Mouse (Mus musculus): ENCODE results near the gene Sox5. TPM values are rescaled to one million over a fixed set of nuclear protein-coding genes. Genes with fewer than 3 reads are reported as not detected.

Gene Sox5
- polyA plus RNA-seq, 1 experiment from 2014 or later, result 34.6 TPM

- Histone ChIP-seq H3K4me3 (ENCODE audit: low read depth, low read length) (no peak overlapping the region), H3K36me3 (ENCODE audit: control insufficient read depth, insufficient read depth, low read length) (no peaks in the 10 kb centered on the region), H3K9me3 (ENCODE audit: control insufficient read depth, low read length) (no peaks in the 10 kb centered on the region), H3K27ac (ENCODE audit: low read depth, low read length) (no peak overlapping the region), H3K9ac (replicated peaks; ENCODE audit: low read depth, low read length) (no peak overlapping the region), H3K4me2 (ENCODE audit: low read depth, low read length) (no peak overlapping the region), H3K4me1 (ENCODE audit: control insufficient read depth, insufficient read depth, low read length) (no peaks in the 10 kb centered on the region), H3K27me3 (ENCODE audit: control insufficient read depth, insufficient read depth, low read length) (no peaks in the 10 kb centered on the region)
- no peak for ATAC-seq (ENCODE audit: low read depth)
- 92% methylated on average over 12 of the region's 12 CpGs for WGBS
These were observed 949.1 kb downstream of the Sox5 start for GRCm38 (mm10) chr6:143832483-143833181.

- Histone ChIP-seq H3K4me1 (ENCODE audit: control insufficient read depth, insufficient read depth, low read length) (no peaks in the 10 kb centered on the region), H3K4me2 (ENCODE audit: low read depth, low read length) (no peak overlapping the region), H3K9ac (replicated peaks; ENCODE audit: low read depth, low read length) (no peak overlapping the region), H3K27me3 (ENCODE audit: control insufficient read depth, insufficient read depth, low read length) (no peaks in the 10 kb centered on the region), H3K4me3 (ENCODE audit: low read depth, low read length) (no peak overlapping the region), H3K36me3 (ENCODE audit: control insufficient read depth, insufficient read depth, low read length) (no peaks in the 10 kb centered on the region), H3K27ac (ENCODE audit: low read depth, low read length) (no peak overlapping the region), H3K9me3 (ENCODE audit: control insufficient read depth, low read length) (no peaks in the 10 kb centered on the region)
- WGBS, result 76% methylated on average over 4 of the region's 4 CpGs
- no peak for ATAC-seq (ENCODE audit: low read depth)
These were observed 950.5 kb downstream of the Sox5 start for GRCm38 (mm10) chr6:143831246-143831645.

- ATAC-seq (ENCODE audit: low read depth), result no peak
- no peaks in the 10 kb centered on the region for H3K27me3 ChIP-seq (ENCODE audit: control insufficient read depth, insufficient read depth, low read length)
- no peaks in the 10 kb centered on the region for H3K9me3 ChIP-seq (ENCODE audit: control insufficient read depth, low read length)
- H3K27ac ChIP-seq (ENCODE audit: low read depth, low read length), result no peak overlapping the region
- no peak overlapping the region for H3K4me2 ChIP-seq (ENCODE audit: low read depth, low read length)
- WGBS, result 80% methylated on average over 2 of the region's 2 CpGs
- H3K36me3 ChIP-seq (ENCODE audit: control insufficient read depth, insufficient read depth, low read length), result no peaks in the 10 kb centered on the region
- no peak overlapping the region for H3K4me3 ChIP-seq (ENCODE audit: low read depth, low read length)
- no peaks in the 10 kb centered on the region for H3K4me1 ChIP-seq (ENCODE audit: control insufficient read depth, insufficient read depth, low read length)
- no peak overlapping the region for H3K9ac ChIP-seq (replicated peaks; ENCODE audit: low read depth, low read length)
These were observed 951.6 kb downstream of the Sox5 start for GRCm38 (mm10) chr6:143830131-143830530.

DNA sequence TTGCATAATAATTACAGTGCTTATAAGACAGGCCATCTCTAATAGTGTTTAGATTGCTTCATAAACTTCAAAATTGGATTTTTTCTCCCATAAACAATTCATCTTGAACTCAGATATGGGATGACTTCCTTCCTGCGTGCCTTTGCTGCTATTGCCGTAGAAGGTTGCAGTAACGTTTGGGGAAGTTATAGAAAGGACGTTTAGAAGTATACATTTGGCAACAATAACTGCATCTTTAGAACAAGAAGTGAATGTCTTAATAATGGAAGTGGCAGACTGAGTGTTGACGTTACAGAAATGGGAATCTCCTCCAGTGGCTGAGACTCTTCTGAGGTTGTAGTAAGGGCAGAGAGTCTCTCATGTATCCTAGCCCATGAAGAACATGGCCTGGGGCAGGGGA lies 955.0 kb downstream of the Sox5 start:
- Histone ChIP-seq H3K27ac (ENCODE audit: low read depth, low read length) (no peak overlapping the region), H3K36me3 (ENCODE audit: control insufficient read depth, insufficient read depth, low read length) (no peaks in the 10 kb centered on the region), H3K9ac (replicated peaks; ENCODE audit: low read depth, low read length) (no peak overlapping the region), H3K9me3 (ENCODE audit: control insufficient read depth, low read length) (no peaks in the 10 kb centered on the region), H3K4me3 (ENCODE audit: low read depth, low read length) (no peak overlapping the region), H3K27me3 (ENCODE audit: control insufficient read depth, insufficient read depth, low read length) (no peaks in the 10 kb centered on the region), H3K4me1 (ENCODE audit: control insufficient read depth, insufficient read depth, low read length) (no peaks in the 10 kb centered on the region), H3K4me2 (ENCODE audit: low read depth, low read length) (no peak overlapping the region)
- ATAC-seq (ENCODE audit: low read depth), result no peak
- WGBS, result 84% methylated on average over 5 of the region's 5 CpGs

GRCm38 (mm10) chr6:143825966-143826365 lies 955.8 kb downstream of the Sox5 start:
- Histone ChIP-seq H3K4me1 (ENCODE audit: control insufficient read depth, insufficient read depth, low read length) (no peaks in the 10 kb centered on the region), H3K4me3 (ENCODE audit: low read depth, low read length) (no peak overlapping the region), H3K27me3 (ENCODE audit: control insufficient read depth, insufficient read depth, low read length) (no peaks in the 10 kb centered on the region), H3K9me3 (ENCODE audit: control insufficient read depth, low read length) (no peaks in the 10 kb centered on the region), H3K27ac (ENCODE audit: low read depth, low read length) (no peak overlapping the region), H3K4me2 (ENCODE audit: low read depth, low read length) (no peak overlapping the region), H3K36me3 (ENCODE audit: control insufficient read depth, insufficient read depth, low read length) (no peaks in the 10 kb centered on the region), H3K9ac (replicated peaks; ENCODE audit: low read depth, low read length) (no peak overlapping the region)
- ATAC-seq (ENCODE audit: low read depth), result no peak
- WGBS, result 92% methylated on average over 5 of the region's 5 CpGs

DNA sequence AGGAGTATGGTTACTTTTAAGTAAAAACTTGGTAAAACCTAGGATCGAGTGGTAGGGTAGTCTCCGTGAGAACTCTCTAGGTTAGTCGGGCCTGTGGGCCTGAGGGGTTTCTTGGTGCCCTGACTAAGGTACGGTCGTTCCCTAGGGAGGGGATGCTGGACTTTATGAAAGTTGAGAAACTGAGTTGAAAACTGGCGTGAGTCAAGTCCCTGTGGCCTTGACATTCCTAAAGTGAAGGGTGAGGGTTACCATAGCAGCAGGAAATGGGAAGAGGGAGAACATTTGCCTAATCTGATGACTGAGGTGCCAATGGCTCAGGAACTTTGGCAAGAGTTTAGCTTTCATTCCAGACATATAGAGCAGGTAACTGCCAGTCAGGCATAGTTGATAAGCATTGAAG lies 956.7 kb downstream of the Sox5 start:
- H3K9ac ChIP-seq (replicated peaks; ENCODE audit: low read depth, low read length), result no peak overlapping the region
- H3K36me3 ChIP-seq (ENCODE audit: control insufficient read depth, insufficient read depth, low read length), result no peaks in the 10 kb centered on the region
- no peaks in the 10 kb centered on the region for H3K9me3 ChIP-seq (ENCODE audit: control insufficient read depth, low read length)
- no peak overlapping the region for H3K4me3 ChIP-seq (ENCODE audit: low read depth, low read length)
- no peak for ATAC-seq (ENCODE audit: low read depth)
- no peak overlapping the region for H3K27ac ChIP-seq (ENCODE audit: low read depth, low read length)
- H3K4me1 ChIP-seq (ENCODE audit: control insufficient read depth, insufficient read depth, low read length), result no peaks in the 10 kb centered on the region
- H3K27me3 ChIP-seq (ENCODE audit: control insufficient read depth, insufficient read depth, low read length), result no peaks in the 10 kb centered on the region
- H3K4me2 ChIP-seq (ENCODE audit: low read depth, low read length), result no peak overlapping the region
- WGBS, result 74% methylated on average over 6 of the region's 6 CpGs

DNA sequence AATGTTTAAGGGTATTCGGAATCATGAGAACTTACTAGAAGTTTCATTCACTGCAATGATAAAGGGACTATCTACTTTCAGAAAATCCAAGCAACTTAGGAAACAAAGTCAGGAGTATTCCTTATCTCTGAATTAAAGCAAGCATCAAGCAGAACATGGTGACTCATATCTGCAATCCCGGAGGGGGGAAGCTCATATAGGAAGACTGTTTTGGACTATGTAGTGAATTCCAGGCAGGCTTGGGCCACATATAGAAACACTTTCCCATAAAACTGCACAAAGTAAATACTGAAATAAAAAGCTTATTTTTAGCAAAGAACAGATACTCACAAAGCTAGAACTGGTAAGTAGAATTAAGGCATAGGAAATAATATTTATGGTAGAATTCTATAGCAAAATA lies 993.3 kb downstream of the Sox5 start:
- WGBS, result 93% methylated on average over 2 of the region's 2 CpGs

DNA sequence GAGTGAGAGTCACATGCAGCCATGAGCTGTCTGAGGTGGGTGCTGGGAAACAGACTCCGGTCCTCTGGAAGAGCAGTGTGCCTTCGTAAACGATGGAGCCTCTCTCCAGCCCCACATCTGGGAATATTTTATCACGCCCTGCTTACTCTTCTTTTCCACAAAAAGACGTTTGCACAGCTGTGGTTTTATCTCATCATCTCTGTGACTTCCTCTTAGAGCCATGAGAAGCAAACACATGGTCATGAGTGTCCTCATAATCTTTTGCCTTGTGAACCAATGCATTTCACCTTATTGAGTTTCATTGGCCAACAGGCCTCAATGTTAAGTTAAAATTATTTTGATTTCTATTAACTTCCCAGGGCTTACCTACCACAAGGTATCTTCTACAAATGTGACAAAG lies 994.4 kb downstream of the Sox5 start:
- no peaks in the 10 kb centered on the region for H3K36me3 ChIP-seq (ENCODE audit: control insufficient read depth, insufficient read depth, low read length)
- WGBS, result 87% methylated on average over 5 of the region's 5 CpGs
- ATAC-seq (ENCODE audit: low read depth), result no peak

More for the DNA sequence above, 993.3 kb downstream of the Sox5 start:
- H3K4me3 ChIP-seq (ENCODE audit: low read depth, low read length), result no peak overlapping the region
- H3K4me1 ChIP-seq (ENCODE audit: control insufficient read depth, insufficient read depth, low read length), result no peaks in the 10 kb centered on the region
- H3K27me3 ChIP-seq (ENCODE audit: control insufficient read depth, insufficient read depth, low read length), result no peaks in the 10 kb centered on the region
- H3K4me2 ChIP-seq (ENCODE audit: low read depth, low read length), result no peak overlapping the region
- no peaks in the 10 kb centered on the region for H3K9me3 ChIP-seq (ENCODE audit: control insufficient read depth, low read length)
- no peaks in the 10 kb centered on the region for H3K36me3 ChIP-seq (ENCODE audit: control insufficient read depth, insufficient read depth, low read length)
- no peak overlapping the region for H3K27ac ChIP-seq (ENCODE audit: low read depth, low read length)
- no peak overlapping the region for H3K9ac ChIP-seq (replicated peaks; ENCODE audit: low read depth, low read length)
- ATAC-seq (ENCODE audit: low read depth), result no peak

DNA sequence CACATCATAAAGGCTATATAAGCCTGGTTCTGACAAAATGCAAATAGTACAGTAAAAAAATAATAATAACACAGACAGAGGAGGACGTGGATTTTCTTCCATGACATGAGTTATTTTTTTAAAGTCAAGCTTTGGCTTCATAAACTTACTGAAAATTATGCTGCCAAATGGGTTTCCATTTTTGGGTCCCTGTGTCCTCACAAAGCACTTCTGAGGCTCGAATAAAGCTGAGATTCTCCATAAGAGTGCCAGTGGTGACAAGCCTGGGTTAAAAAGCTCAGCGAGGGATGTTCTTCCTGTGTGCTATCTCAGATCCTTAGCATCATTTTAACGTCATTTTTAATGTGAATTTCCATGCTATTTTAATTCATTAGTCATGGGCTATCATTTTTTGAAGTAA lies 996.1 kb downstream of the Sox5 start:
- 70% methylated on average over 4 of the region's 4 CpGs for WGBS
- Histone ChIP-seq H3K4me2 (ENCODE audit: low read depth, low read length) (no peak overlapping the region), H3K9me3 (ENCODE audit: control insufficient read depth, low read length) (no peaks in the 10 kb centered on the region), H3K4me1 (ENCODE audit: control insufficient read depth, insufficient read depth, low read length) (no peaks in the 10 kb centered on the region), H3K27me3 (ENCODE audit: control insufficient read depth, insufficient read depth, low read length) (no peaks in the 10 kb centered on the region), H3K9ac (replicated peaks; ENCODE audit: low read depth, low read length) (no peak overlapping the region), H3K27ac (ENCODE audit: low read depth, low read length) (no peak overlapping the region), H3K4me3 (ENCODE audit: low read depth, low read length) (no peak overlapping the region), H3K36me3 (ENCODE audit: control insufficient read depth, insufficient read depth, low read length) (no peaks in the 10 kb centered on the region)
- ATAC-seq (ENCODE audit: low read depth), result no peak

More for the DNA sequence above, 994.4 kb downstream of the Sox5 start:
- Histone ChIP-seq H3K4me3 (ENCODE audit: low read depth, low read length) (no peak overlapping the region), H3K27ac (ENCODE audit: low read depth, low read length) (no peak overlapping the region), H3K27me3 (ENCODE audit: control insufficient read depth, insufficient read depth, low read length) (no peaks in the 10 kb centered on the region), H3K4me1 (ENCODE audit: control insufficient read depth, insufficient read depth, low read length) (no peaks in the 10 kb centered on the region), H3K4me2 (ENCODE audit: low read depth, low read length) (no peak overlapping the region), H3K9me3 (ENCODE audit: control insufficient read depth, low read length) (no peaks in the 10 kb centered on the region), H3K9ac (replicated peaks; ENCODE audit: low read depth, low read length) (no peak overlapping the region)
